Mouse (Mus musculus) left cerebral cortex, adult 9 months (tissue): ENCODE results near the gene Nuf2.

Experiments
- DNase-seq, 2 experiments: peaks; one replicate each; pipeline ENCODE4 v3.0.0; 2022; ENCODE audit warnings: low spot score in 2 of 2

Nuf2 gene

DNA sequence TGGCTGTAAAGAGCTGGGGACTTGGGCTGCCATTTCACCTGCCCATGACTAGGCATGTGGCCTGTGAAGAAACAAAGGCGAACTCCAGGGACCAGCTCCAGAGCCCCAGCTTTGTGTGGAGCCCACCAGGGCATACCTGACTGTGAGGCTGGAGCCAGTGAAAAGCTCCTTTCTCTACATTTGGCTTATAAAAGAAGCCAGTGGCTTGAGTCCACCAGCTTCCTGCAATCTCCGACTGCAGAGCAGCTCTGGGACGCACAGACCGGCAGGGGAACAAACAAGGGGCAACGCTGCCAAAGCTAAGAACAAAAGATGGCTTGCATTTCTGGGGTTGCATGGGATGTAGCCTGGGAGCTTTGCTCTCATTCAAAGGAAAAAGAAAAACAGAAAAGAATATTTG lies 63.5 kb downstream of the Nuf2 start:
- peak; percentile 34 to 43 for DNase-seq

DNA sequence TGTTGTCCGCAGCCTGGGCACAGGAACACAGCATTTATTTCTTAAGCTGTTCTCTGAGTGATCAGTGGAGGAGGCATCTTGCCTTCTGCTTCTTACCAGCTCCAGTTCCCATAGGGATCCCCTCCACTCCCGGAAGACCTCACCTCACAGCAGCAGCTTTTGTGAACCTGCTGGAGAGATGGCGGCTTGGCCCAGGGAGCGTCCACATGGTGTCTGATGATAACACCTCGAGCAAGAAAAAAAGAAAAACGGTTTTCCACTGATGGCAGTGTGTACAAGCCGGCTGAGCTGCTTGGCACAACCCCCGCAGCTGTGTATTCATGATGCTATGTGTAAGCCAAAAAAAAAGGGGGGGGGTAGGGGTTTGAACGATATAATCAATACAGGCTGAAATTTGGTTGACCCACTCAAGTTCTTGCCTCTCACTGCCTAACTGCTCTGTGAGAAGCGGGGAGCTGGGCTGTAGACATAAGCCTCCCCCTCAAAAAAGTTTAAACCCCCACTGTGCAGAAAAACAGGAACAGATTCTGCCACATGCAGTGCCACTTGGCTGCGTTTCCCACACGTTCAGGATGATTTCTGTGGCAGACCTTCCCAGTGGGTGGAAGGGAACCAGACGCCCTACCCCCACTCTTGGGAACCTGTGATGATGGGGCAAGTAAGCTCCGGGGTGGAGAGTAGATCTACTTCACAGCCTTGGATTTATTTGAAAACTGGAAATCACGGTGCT lies 68.7 kb downstream of the Nuf2 start:
- DNase-seq, result peak; percentile 27 to 84

DNA sequence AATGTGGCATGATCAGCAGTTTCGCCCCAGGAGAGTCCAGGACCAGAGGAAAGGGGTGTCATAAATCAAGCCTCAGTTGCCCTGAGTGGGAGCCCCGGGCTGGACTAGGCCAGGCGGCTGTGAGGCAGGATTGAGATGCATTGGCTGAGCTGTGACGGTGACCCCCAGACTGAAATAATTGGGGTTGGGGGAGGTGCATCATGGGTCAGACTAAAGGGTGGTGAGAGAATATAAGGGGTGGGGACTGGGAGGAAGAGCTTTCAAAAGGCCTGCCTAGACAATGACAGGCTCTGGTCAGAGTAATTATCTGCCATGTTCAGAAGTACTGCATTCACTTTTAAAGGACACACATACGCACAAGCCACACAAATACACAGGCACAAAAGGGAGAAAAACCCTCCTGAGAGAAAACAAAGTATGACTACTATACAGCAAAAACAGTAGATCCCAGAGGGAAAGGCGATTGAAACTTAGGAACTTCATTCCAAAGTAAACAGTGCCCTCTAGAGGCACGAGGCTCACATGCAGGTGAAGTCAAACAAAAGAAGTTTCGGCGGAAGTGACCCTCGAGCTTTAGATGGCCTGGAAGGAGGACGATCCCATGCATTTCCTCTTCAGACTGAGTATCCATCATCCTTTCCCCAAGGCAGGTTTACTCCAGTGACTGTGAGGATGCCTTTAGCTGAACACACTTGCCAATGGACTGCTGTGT lies 72.0 kb downstream of the Nuf2 start:
- DNase-seq, result peak in 1 of 2 experiments; percentile 49
